Mouse (Mus musculus) B cell, adult 2 months (primary cell): ENCODE data around the gene Lypd3.

ENCODE experiments used
- DNase-seq, 2 experiments: peaks; one replicate each; pipeline ENCODE4 v3.0.0; 2022

The Lypd3 gene

DNA sequence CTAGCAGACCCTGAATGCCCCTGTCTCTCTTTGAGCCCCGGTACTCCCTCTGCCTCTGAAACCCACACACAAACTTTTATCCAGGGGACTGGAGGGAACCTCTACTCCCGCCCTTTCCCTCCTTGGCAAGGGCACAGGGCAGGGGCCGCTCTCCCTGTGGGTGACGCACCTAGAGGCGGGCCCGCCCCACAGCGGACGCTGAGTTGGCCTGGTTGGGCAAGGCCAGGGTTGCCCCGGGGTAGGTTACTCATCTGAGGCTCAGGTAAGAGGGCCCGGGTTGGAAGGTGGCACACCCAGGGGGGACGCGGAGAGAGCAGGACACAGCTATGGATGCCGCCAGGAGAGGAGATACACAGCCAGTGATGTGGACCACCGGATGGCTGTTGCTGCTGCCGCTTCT is at the start of gene Lypd3:
Gene Lypd3, plus strand, starts transcription at position 287 of the 400 bp plus-strand sequence.
- no peak for DNase-seq

DNA sequence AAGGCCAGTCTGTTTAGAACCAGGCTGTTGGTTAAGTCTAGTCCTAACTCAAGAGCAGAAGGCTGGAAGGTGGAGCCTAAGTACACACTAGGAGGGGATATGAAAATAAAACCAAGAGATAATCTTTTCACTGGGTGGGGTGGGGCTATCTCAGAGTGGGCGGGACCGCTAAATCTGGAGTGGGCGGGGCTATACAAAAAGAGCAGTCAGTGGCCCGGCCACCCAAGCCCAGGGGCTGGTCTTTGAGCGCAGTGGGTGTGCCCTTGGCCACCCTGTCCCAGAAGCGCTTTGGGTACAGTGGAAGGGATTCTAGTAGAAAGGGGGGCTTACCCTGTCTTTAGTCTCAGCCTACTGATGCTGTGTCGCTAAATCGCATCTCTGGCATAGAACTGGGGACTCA is 49.5 kb upstream of the Lypd3 start:
- peak; percentile 37 for DNase-seq

DNA sequence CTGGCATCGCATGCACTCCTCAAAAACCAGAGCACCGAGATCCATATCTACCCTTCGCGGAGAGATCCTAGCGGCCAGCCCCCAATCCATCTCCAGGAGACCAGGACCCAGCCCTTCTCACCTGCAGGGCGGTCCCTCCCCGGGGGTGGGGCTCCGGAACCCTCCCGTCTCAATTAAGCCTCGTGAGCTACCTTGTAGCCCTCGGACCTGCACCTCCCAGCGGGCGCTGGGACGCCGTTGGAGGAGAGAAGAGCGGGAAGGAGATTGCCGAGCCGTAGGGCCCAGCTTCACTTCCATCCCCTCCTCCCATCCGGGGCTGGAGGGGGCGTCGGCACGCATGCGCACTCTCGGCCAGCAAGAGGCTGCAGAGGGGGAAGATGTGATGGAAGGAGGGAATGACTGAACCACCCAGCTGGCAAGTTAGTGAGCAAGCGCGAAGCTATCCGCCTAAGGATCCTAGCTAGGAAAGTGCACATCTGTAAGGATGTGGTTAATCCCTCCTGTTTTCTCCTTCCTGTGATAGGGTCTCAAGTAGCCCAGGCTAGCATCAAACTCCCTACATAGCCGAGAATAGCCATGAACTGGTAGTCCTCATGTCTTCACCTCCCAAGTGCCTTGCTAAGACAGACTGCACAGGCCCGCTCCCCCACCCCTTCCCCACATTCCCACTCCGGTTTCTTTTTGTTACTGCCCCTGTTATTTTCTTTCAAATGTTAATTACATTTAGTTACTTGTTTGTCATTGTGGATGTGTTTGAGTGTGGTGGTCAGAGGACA is 48.8 kb upstream of the Lypd3 start, which contains the start of the genes Ethe1 and Zfp575:
Gene Ethe1, plus strand, starts transcription at position 214 of the 776 bp plus-strand sequence.
Gene Zfp575, minus strand, starts transcription at position 312 of the 776 bp plus-strand sequence.
- DNase-seq = peak; percentile 30 to 32

DNA sequence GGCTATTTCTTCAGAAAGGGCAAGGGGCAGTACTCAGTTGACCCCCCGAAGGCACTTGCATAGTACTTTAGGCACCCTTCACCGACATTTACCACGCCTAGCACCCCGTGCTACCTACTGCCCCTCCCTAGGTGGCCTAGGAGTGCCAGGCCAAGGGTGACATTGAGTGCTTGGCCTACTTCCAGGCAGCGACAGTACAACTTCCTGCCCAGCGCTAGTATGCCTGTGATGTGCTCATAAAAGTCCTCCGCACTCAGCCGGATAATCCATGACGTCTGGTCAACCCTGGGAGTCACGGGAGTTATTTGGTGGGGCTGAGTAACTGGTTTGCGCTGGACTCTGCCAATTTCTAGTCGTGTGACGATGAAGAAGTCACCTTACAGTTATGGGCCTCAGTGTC is 48.0 kb upstream of the Lypd3 start:
- DNase-seq = peak; percentile 26 to 31

DNA sequence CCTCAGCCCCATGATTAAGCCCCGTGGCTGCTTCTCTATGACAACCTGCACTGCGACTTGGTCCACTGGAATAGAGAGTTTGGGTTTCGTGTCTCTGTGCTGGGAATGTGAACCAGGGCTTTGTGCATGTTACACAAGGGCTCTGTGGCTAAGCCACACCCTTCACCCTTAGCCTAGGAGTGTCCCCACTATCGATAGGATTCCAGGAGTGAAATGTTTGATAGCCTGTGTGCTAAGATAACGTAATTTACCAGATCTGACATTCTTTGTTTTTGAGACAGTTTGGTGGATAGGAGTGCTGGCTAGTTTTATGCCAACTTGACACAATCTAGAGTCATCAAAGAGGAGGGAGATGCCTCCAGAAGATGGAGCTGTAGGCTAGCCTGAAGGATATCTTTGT is 44.6 kb upstream of the Lypd3 start:
- DNase-seq = no peak

DNA sequence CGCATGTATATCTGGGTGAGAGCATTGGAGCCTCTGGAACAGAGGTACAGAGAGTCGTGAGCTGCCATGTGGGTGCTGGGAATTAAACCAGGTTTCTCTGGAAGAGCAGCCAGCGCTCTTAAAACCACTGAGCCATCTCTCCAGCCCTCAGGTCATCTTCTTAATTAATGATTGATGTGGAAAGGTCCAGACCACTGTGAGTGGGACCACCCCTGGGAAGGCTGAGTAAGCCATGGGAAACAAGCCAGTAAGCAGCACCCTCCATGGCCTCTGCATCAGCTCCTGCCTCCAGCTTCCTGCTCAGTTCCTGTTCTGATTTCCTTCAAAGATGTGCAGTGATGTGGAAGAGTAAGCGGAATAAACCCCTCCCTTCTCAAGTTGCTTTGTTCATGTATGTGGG is 44.2 kb upstream of the Lypd3 start:
- DNase-seq = no peak

DNA sequence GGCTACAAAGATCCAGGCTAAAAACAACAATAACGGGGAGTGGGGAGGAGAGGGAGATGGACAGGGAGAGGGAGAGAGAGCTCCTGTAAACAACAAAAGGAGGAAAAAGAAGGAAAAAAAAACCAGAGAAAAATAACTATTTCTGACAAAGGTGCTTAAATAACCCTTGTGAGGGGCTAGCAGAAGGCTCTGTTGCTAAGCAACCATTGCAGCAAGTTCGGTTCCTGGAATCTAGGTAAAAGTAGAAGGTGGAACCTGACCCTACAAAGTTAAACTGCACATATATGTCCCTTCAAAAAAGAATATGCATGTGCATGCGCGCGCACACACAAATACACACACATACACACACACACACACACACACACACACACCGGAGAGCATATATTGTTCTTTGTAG is 43.6 kb upstream of the Lypd3 start:
- no peak for DNase-seq

DNA sequence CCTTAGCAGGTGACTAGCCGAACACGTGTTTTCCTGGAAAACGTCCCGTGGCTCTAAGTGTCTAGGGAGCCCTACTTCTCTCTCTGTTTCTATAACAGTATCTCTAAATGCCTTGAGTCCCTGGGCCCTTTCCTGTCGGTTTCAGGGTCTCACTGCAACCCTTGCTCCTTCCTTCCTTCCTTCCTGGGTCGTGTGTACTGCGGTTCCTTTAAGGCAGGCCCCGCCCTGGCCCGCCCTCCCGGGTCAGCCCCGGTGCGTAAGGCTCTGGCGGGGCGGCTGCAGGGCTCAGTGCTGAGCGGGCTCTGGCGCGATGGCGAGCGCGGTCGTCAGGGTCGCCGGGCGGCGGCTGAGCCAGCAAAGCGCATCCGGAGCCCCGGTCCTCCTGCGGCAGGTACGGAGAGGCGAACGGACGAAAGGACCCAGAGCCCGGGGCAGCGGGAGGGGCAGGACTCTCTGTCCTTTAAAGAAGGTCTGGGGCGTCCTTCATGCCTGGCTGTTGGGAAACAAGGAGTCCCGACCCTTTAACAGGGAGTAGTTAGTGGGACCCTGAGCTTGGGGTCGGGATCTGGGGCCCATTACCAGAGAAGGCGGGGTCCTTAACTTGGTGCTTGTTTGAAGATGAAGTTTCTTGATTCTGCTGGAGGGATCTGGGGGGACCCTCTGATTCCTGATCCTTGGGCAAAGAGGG is 42.6 kb upstream of the Lypd3 start:
- DNase-seq = peak; percentile 75

DNA sequence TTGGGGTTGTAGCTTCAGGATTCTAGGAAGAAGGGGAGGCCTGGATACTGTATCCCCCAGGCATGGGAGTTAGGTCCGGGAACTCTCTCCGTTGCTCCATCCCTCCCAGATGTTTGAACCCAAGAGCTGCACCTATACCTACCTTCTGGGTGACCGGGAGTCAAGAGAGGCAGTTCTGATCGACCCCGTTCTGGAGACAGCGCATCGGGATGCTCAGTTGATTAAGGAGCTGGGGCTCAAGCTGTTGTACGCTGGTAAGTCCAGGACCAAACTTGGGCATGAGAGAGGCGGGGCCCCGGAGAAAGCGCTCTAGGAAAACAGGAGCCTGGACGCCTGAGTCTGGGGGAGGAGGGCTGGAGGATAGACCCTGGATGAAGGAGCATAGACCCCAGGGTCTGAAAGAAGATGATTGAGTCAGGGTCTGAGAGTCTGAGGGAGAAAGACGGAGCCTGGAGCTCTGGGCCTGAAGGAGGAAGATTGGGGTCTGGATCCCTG is 42.0 kb upstream of the Lypd3 start:
- no peak for DNase-seq

DNA sequence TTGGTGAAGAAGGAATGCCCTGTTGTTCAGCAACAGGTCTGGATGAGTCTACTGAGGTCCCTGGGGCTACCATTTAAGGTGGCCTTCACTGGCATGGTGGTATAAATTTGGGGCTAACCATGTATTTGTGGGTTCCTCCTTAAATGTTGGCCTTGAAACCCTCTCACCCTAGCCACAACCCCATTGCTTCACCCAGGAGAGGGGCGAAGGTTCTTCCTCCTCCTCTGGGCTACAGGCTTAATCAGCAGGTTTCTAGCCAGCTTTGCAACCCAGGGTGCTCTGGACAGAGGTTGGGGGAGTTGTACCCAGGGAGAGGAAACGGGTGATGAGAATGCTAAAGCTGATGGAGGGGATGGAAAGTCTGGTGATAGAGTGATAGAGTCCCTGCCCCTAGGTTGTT is 40.9 kb upstream of the Lypd3 start:
- DNase-seq = no peak

DNA sequence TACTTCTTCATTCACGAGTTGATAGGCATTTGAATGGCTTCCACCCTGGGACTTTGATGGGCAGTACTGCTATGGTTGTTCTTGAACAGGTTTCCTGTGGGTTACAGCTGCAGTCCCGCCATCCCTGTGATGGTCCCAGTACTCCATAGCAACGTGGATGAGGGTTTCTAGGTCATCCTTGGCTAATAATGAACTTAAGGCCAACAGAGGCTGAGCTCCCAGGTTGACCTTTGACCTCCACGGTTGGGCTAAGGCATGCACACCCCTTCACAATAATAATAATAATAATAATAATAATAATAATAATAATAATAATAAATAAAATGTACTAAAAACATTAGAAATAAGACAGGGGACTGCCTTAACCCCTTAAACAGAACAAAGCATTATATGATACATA is 38.2 kb upstream of the Lypd3 start:
- DNase-seq = no peak

DNA sequence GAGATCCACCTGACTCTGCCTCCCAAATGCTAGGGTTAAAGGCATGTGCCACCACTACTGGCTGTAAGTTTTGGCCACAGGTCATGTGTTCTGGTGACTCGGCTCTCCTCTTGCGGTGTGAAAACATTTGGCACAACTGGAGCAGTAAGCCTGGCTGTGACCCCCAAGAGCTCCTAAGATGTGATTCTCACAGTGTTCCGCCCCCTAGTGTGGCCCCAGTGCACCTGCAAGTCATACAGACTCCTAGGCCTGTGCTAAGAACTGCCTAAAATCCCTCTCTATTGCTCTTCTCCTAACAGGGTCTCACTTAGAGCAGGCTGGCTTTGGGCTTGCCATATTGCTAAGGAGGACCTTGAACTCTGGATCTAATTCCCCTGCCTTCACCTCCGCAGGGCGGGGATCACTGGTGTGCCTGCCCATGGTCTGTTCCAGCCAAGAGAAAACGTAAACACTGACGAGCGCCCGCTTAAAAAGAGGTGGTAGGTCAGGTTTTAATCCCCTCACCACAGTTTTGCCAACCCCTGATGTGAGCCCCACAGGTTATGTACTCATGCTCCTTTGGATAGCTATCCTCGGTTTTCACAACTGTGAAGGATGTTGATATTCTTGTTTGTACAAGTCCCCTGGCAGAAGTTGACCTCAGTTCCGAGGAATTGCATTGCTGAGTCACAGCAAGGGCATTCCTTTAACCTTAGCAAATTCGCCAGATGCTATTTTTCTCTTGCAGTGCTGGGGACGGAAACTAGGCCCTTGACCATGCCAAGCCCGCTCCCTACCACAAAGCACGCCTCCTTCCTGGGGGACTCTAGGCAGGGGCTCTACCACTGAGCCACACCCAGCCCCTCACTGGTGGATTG is 36.9 kb upstream of the Lypd3 start:
- DNase-seq = peak; percentile 47 to 48

DNA sequence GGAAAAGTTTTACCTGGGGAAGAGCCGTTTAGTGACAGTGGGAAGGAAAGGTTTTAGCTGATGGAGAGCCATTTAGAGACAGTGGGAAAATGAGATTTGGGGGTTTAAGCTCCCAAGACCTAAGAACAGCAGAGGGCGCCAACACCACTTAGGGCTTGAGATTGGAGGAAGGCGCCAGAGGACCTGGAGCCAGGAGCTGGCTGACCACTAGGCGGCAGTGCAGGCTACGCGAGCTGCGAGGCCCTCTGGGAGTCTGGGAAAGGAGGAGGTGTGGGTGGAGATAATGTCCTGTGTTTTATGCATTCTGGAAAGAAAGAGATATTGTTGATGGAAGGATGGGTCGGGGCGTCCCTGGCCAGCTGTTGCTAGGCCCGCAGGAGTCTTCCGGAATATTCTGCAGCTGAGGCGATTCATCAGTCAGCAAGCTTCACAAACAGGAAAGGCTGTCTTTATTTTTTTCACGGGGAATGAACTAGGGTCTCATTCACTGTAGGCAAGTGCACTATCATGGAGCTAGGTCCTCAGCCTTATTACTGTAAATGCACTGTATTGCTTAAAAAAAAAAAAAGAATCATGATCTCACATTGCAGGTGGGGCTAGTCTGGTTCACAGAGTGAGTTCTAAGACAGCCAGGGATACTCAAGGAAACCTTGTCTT is 35.3 kb upstream of the Lypd3 start:
- peak; percentile 93 for DNase-seq

DNA sequence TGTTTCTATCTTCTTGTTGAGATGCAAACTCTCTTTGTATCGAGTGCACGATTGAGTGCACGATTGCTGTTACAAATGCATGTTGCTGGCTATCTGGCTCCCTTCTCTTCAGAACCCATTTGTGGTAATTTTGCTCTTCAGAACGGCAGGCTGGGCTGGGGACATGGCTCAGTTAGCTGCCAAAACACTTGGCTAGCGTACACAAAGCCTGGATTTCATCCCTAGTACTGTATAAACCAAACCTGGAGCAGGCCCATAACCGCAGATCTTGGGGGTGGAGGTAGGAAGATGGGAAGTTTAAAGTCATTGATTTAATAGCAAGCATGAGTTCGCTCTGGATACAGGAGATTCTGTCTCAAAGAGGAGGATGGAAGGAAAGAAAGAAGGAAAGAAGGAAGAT is 30.8 kb upstream of the Lypd3 start:
- DNase-seq = no peak

DNA sequence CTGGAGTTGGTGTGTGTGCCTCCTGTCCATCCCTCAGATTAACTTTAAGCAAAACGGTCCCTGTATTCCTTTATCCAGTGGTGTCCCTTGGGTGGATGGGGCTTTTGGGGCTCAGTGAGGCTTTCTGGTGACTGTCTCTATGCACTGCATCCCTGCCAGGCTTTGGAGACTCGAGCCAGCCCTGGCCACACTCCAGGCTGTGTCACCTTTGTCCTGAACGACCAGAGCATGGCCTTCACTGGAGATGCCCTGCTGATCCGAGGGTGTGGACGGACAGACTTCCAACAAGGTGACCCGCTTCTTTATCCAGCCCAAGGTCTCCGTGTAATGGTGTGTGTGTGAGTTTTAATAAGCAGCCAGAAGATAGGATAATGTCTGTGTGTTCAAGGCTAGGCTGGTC is 30.3 kb upstream of the Lypd3 start:
- DNase-seq = no peak

DNA sequence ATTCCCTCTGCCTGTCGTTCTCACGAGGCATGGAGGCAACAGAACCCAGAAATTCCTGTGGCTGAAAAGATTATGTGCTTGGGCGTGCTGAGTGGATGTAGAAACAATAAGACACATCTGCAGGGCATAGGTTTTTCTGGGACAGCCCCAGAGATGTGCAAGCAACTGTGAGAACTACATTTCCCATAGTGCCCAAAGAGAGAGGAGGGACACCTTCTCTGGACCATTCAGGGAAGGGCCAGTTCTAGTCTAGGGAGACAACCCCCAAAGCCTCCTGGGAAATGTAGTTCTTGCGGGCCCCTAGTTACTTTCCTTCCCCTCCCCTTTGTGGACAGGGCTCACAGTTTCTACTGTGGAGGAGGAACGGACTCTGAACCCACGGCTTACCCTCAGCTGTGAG is 28.3 kb upstream of the Lypd3 start:
- peak; percentile 83 to 88 for DNase-seq

DNA sequence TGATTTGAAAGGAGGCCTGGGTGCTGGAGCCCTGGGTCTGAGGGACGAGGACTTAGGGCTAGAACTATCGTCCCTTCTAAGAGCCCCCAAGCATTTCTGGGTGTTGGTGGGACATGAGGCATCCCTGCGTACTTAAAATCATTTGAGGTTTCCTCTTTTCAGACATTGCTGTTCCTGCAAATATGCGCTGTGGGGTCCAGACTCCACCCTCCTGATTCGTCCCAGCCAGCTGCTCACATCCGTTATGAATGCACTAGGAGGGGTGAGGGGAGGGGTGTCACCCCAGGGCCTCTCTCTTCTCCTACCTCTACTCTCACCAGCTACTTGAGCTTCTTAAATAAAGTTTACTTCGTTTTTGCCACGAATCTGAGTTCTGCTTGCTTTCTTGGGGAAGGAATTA is 27.8 kb upstream of the Lypd3 start:
- peak in 1 of 2 experiments; percentile 34 for DNase-seq

DNA sequence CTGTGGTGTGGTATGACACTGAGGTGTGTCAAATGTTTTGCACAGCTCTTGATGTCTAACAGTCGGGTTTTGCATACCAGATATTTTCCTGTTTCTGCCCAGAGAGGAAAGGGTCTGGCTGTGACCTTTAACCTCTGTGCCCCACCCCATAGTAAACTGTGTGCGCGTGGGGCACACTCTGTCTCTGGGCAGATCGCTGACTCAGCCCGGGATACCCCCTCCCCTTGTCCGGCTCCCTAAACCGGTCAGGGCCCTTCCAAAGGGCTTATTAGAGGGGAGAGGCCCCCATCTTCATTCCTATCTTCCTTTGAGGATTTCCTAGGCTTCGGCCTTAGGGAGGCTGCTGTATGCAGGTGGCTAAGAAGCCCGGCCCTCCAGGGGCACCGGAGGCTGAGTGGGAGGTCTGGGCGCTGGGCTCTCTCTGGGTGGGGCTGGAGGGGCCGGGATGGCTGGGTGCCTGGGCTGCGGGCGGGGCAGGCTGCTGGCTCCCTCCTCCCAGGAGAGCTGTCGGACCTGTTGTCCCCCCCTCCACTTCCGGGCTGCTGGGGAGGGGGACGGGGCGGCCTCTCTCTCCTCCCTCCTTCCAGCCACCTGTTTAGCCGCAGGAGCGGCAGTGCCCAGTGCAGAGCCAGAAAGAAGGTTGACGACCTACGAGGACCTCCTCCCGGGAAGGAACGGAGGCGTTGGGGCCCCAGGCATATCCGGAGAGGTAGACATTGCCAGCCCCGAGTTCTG is 26.0 kb upstream of the Lypd3 start, which contains the start of gene Phldb3:
Gene Phldb3, plus strand, starts transcription at position 620 of the 735 bp plus-strand sequence.
- peak; percentile 53 to 55 for DNase-seq

DNA sequence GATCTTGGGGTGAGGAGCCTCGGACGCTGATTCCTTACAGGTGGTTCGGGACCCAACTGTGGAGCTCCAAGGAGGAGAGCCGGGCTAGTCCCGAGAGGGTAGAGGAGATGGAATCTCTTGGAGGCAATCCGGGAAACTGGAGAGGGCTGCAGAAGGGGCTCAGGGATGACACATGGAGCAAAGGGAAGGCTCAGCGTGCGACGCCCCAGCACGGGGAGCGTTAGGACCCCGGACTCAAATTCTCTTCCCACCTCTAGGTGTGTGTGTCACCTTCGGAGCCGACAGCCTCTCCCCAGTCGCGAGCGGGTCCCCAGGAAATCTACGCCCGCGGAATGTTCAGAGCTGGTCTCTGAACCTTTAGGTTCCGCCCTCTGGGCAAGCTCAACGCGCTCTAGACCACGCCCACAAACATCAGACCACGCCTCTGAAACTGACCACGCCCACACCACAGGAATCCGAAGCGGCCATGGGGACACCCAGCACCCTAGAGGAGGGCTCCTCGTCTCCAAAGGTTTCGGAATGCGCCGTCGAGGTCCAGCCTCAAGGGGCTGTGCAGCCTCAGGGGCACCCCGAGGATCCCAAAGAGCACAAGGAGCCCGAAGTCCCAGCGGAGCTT is 25.4 kb upstream of the Lypd3 start:
- DNase-seq = peak; percentile 99

DNA sequence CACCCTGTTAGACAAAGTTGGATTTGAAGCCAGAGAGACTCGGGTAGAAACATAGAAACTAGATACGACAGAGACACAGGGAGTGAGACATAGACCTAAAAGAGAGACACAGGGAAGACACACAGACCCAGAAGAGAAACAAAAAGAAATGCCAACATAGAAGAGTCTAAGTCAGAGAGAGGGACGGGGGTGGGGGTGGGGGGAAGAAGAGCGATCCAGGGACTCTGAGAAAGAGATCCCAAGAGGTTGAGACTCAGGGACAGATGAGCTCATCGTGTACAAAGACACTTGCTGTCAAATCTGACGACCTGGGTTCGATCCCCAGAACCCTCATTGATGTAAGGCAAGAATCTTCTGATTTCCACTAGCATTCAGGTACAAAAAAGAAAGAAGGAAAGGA is 24.6 kb upstream of the Lypd3 start:
- no peak for DNase-seq

DNA sequence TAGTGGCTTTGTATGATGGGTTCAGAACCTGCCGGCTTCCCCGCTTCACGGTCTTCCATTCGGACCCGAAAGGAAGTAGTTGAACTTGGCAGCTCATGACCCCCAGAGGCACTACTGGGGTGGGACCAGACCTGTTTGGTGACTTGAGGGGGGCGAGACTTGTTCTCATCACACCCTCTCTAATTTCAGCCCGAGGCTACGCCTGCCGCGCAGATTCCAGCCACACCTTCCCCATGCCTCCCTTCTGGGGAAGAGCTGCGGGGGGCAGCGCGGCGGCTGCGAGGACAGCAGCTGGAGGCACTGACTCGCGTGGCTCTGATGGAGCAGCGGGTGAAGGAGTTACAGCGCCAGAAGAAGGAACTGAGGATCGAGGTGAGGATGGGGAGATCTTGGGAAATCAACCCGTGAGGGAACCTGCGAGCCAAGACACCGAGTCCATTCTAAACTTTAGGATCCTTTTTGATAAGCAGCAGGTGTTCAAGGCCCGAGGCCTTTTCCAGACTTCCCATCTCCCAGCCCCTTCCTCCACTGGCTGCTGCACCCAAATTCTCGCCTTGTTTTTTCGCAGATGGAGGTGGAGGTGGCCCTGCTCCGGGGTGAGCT is 23.9 kb upstream of the Lypd3 start:
- no peak for DNase-seq
